Mouse (Mus musculus) intestine, embryonic 16.5 days (tissue): Measurements from ENCODE around the gene Ehhadh. TPM values are rescaled to one million over a fixed set of nuclear protein-coding genes. Genes with fewer than 3 reads are reported as not detected.

Experiments used
- ATAC-seq: fragments of 200-750 bp; cut with Nextera tagmentation; 2 replicates; pipeline ENCODE4 v1.8.0; 2017; ENCODE audit warnings: moderate TSS enrichment, moderate library complexity
- H3K27ac ChIP-seq: fragments of 300-500 bp; sonication (generic); 2 replicates; pipeline ENCODE4 v1.5.1; 2014; ENCODE audit warnings: mild to moderate bottlenecking, low read length
- H3K27me3 ChIP-seq: fragments of 300-500 bp; sonication (generic); replicated peaks from 2 replicates; pipeline ENCODE4 v1.6.1; 2014; ENCODE audit warnings: low read length, control low read depth, mixed read lengths; ENCODE audit not compliant: control insufficient read depth, insufficient read depth
- H3K36me3 ChIP-seq: fragments of 300-500 bp; sonication (generic); 2 replicates; pipeline ENCODE4 v1.6.1; 2014; ENCODE audit warnings: low read length, control low read depth; ENCODE audit not compliant: control insufficient read depth, insufficient read depth
- H3K4me1 ChIP-seq: fragments of 300-500 bp; sonication (generic); 2 replicates; pipeline ENCODE4 v1.6.1; 2014; ENCODE audit warnings: low read length, control low read depth, mixed read lengths; ENCODE audit not compliant: control insufficient read depth, insufficient read depth
- H3K4me2 ChIP-seq: fragments of 300-500 bp; sonication (generic); 2 replicates; pipeline ENCODE4 v1.6.1; 2014; ENCODE audit warnings: low read depth, low read length, control low read depth
- H3K4me3 ChIP-seq: fragments of 300-500 bp; sonication (generic); 2 replicates; pipeline ENCODE4 v1.5.1; 2014; ENCODE audit warnings: mild to moderate bottlenecking, low read length
- H3K9ac ChIP-seq: fragments of 300-500 bp; sonication (generic); 2 replicates; pipeline ENCODE4 v1.6.1; 2014; ENCODE audit warnings: low read depth, low read length
- H3K9me3 ChIP-seq: fragments of 300-500 bp; sonication (generic); 2 replicates; pipeline ENCODE4 v1.6.1; 2016; ENCODE audit warnings: low read length, control low read depth; ENCODE audit not compliant: control insufficient read depth
- WGBS: fragments of 180-500 bp; shearing (Covaris S2); extraction: QIAGEN DNeasy Blood & Tissue Kit; methylation state at CpG from one replicate; pipeline ENCODE4 v1.1.7; 2014; 5-methylcytosine and 5-hydroxymethylcytosine counted together
- polyA plus RNA-seq: library from polyadenylated mRNA; unstranded; fragments of >200 nt; fragmentation: Nextera tagmentation; extraction: Ambion mirVana; gene quantifications from 2 replicates; pipeline ENCODE4 v1.2.1, GENCODE M21; 2015

Gene Ehhadh
- polyA plus RNA-seq, 1 experiment from 2014 or later, result 20.2 TPM

DNA sequence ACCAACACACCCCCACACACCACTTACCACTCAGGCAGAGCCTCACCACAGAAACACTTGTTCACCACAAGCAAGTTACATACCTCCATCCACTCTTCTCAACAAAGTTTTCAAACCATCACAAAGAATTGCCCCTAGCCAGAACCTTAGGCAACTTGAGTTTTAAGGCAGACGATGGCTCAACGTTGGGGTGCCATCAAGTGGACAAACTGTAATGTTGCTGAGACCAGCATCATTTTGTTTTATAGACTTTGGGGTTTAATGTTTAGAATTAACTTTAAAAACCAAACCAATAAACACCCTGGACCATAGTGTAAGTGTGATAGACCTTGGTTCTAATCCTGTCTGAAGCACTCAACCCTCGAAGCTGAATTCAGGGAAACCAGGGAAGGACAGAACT is 19.4 kb downstream of the Ehhadh start:
- Histone ChIP-seq H3K4me2 (no peak overlapping the region), H3K27ac (no peak overlapping the region), H3K4me3 (no peak overlapping the region), H3K4me1 (no peaks in the 10 kb centered on the region), H3K27me3 (no peaks in the 10 kb centered on the region), H3K9ac (no peak overlapping the region), H3K9me3 (no peaks in the 10 kb centered on the region), H3K36me3 (0 out of 2 replicates have a peak, but pooled peaks cover 6% of the 10 kb centered on the region)
- no peak for ATAC-seq
- 76% methylated on average over 3 of the region's 3 CpGs for WGBS

GRCm38 (mm10) chr16:21758447-21758846 is 29.2 kb downstream of the Ehhadh start:
- Histone ChIP-seq H3K36me3 (no peaks in the 10 kb centered on the region), H3K4me1 (no peaks in the 10 kb centered on the region), H3K27ac (no peak overlapping the region), H3K9ac (no peak overlapping the region), H3K4me3 (no peak overlapping the region), H3K27me3 (no peaks in the 10 kb centered on the region), H3K9me3 (no peaks in the 10 kb centered on the region), H3K4me2 (no peak overlapping the region)
- no peak for ATAC-seq
- 81% methylated on average over 1 of the region's 1 CpGs for WGBS

GRCm38 (mm10) chr16:21743401-21743800 is 44.2 kb downstream of the Ehhadh start:
- H3K27ac ChIP-seq, result no peak overlapping the region
- H3K4me3 ChIP-seq, result no peak overlapping the region
- ATAC-seq, result no peak
- H3K4me1 ChIP-seq, result no peaks in the 10 kb centered on the region
- no peak overlapping the region for H3K4me2 ChIP-seq
- no peaks in the 10 kb centered on the region for H3K36me3 ChIP-seq
- no peak overlapping the region for H3K9ac ChIP-seq
- 95% methylated on average over 6 of the region's 6 CpGs for WGBS
- no peaks in the 10 kb centered on the region for H3K9me3 ChIP-seq
- H3K27me3 ChIP-seq, result no peaks in the 10 kb centered on the region

DNA sequence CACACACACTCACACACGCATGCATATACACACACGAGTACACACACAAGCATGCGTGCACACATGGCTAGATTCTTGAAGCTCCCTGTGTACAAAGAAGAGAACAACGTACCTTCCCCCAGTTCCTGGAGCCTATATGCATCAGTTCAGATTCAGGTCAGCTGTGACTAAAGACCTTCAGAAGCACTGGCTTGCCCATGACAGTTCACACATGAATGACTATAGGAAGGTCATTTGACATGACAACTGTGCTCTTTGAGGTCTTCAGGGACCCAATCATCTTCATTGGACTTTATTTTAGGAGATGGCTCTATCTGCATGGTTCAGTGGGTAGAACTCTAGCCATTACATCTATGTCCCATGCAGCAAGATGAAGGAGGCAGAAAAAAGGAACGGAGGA is 44.7 kb downstream of the Ehhadh start:
- no peak overlapping the region for H3K9ac ChIP-seq
- no peaks in the 10 kb centered on the region for H3K27me3 ChIP-seq
- no peaks in the 10 kb centered on the region for H3K4me1 ChIP-seq
- WGBS, result 87% methylated on average over 5 of the region's 5 CpGs
- H3K9me3 ChIP-seq, result no peaks in the 10 kb centered on the region
- no peak overlapping the region for H3K27ac ChIP-seq
- no peak overlapping the region for H3K4me3 ChIP-seq
- H3K36me3 ChIP-seq, result no peaks in the 10 kb centered on the region
- H3K4me2 ChIP-seq, result no peak overlapping the region
- no peak for ATAC-seq

GRCm38 (mm10) chr16:21742191-21742870 is 45.3 kb downstream of the Ehhadh start:
- Histone ChIP-seq H3K27ac (no peak overlapping the region), H3K4me1 (no peaks in the 10 kb centered on the region), H3K9ac (no peak overlapping the region), H3K9me3 (no peaks in the 10 kb centered on the region), H3K27me3 (no peaks in the 10 kb centered on the region), H3K4me2 (no peak overlapping the region), H3K4me3 (no peak overlapping the region), H3K36me3 (no peaks in the 10 kb centered on the region)
- ATAC-seq, result no peak
- WGBS, result 77% methylated on average over 5 of the region's 5 CpGs

GRCm38 (mm10) chr16:21741542-21741941 is 46.1 kb downstream of the Ehhadh start:
- Histone ChIP-seq H3K4me2 (no peak overlapping the region), H3K9ac (no peak overlapping the region), H3K27me3 (no peaks in the 10 kb centered on the region), H3K27ac (no peak overlapping the region), H3K4me1 (no peaks in the 10 kb centered on the region), H3K9me3 (no peaks in the 10 kb centered on the region), H3K36me3 (no peaks in the 10 kb centered on the region), H3K4me3 (no peak overlapping the region)
- WGBS, result 82% methylated on average over 3 of the region's 3 CpGs
- no peak for ATAC-seq

DNA sequence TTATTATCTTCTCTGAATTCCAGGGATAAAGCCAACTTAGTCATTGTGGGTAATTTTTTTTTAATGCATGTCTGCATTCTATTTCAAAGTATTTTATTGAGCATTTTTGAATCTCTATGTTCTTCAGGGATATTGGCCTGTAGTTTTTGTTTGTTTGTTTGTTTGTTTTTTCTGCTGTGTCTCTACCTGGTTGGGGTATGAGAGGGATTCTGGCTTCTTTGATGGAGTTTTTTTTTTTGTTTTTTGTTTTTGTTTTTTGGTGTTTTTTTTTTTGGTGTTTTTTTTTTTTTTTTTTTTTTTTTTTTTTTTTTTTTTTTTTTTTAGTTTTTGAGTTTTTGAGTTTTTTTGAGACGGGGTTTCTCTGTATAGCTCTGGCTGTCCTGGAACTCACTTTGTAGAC is 52.0 kb downstream of the Ehhadh start:
- H3K9me3 ChIP-seq, result no peaks in the 10 kb centered on the region
- H3K4me2 ChIP-seq, result no peak overlapping the region
- ATAC-seq, result no peak
- H3K4me1 ChIP-seq, result no peaks in the 10 kb centered on the region
- no peak overlapping the region for H3K9ac ChIP-seq
- no peak overlapping the region for H3K4me3 ChIP-seq
- no peaks in the 10 kb centered on the region for H3K27me3 ChIP-seq
- H3K36me3 ChIP-seq, result no peaks in the 10 kb centered on the region
- no peak overlapping the region for H3K27ac ChIP-seq
- 73% methylated on average over 1 of the region's 1 CpGs for WGBS

GRCm38 (mm10) chr16:21727897-21728364 is 59.7 kb downstream of the Ehhadh start:
- H3K4me1 ChIP-seq, result no peaks in the 10 kb centered on the region
- peak overlapping the region; percentile 30; the same call in 1 of the 2 replicates for H3K4me2 ChIP-seq
- H3K27me3 ChIP-seq, result no peaks in the 10 kb centered on the region
- H3K36me3 ChIP-seq, result no peaks in the 10 kb centered on the region
- H3K27ac ChIP-seq, result no peak overlapping the region
- H3K9me3 ChIP-seq, result no peaks in the 10 kb centered on the region
- ATAC-seq, result no peak
- WGBS, result 44% methylated on average over 10 of the region's 10 CpGs
- H3K4me3 ChIP-seq, result peak overlapping the region; percentile 35
- H3K9ac ChIP-seq, result no peak overlapping the region

GRCm38 (mm10) chr16:21727421-21727820 is 60.2 kb downstream of the Ehhadh start:
- Histone ChIP-seq H3K4me3 (no peak overlapping the region), H3K4me2 (no peak overlapping the region), H3K27ac (no peak overlapping the region), H3K4me1 (no peaks in the 10 kb centered on the region), H3K9ac (no peak overlapping the region), H3K36me3 (no peaks in the 10 kb centered on the region), H3K27me3 (no peaks in the 10 kb centered on the region), H3K9me3 (no peaks in the 10 kb centered on the region)
- 89% methylated on average over 3 of the region's 3 CpGs for WGBS
- no peak for ATAC-seq

GRCm38 (mm10) chr16:21724261-21724660 is 63.3 kb downstream of the Ehhadh start:
- WGBS, result 86% methylated on average over 1 of the region's 1 CpGs

More at GRCm38 (mm10) chr16:21724261-21724660, 63.3 kb downstream of the Ehhadh start:
- ATAC-seq, result no peak
- Histone ChIP-seq H3K36me3 (no peaks in the 10 kb centered on the region), H3K9ac (no peak overlapping the region), H3K27me3 (no peaks in the 10 kb centered on the region), H3K4me3 (no peak overlapping the region), H3K4me1 (no peaks in the 10 kb centered on the region), H3K9me3 (no peaks in the 10 kb centered on the region), H3K27ac (no peak overlapping the region), H3K4me2 (no peak overlapping the region)
